Mouse (Mus musculus): ENCODE measurements at regions not wholly inside any gene's neighbourhood (a gene's known extent, or its start where the extent isn't known, plus 50 kb on each side); places are given as distances from the start of the nearest gene placed in this dataset.

DNA sequence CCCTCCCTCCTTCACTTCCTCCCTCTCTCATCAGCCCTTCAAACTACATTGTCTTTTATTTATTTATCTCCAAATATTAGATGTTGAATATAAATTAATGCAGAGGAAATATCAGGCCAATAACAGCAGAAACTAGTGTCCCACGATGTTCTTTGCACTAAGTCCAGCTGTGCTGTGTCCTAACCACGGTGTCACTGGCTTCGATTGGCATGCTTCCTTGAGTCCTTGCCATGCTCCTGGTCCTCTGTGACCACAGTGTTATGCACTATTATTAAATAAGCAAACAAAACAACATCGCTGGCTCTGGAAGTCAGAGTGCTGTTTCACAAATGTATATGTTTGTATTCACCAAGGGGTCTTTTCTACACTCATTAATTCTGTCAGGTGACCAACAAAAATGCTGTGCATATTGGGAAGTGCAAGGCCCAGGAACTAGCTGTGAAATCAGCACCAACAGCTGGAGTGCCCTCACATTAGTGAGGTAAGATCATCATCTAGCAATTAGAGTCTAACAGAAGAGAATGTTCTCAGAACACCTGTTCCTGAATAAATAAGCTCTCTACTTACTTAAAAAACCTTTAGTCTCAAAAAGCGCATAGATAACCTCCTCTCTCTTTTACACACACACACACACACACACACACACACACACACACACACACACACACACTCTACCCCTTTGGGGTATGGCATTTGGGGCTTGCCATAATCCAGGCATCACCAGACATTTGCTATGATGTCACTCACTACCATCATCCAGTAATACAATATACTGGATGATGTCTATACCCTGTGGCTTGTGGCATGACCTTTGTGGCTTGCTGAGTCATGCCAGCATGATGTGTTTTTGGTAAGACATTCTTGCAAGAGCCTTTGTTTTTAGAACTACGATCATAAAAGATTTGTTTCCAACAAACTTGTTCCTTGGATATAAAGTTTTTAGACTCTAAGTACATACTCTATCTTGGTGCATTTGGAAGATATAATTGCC lies 81.9 kb upstream of the Rgs2 start:
- DNase-seq (ENCODE audit: extremely low read depth, low read depth) = no peak

DNA sequence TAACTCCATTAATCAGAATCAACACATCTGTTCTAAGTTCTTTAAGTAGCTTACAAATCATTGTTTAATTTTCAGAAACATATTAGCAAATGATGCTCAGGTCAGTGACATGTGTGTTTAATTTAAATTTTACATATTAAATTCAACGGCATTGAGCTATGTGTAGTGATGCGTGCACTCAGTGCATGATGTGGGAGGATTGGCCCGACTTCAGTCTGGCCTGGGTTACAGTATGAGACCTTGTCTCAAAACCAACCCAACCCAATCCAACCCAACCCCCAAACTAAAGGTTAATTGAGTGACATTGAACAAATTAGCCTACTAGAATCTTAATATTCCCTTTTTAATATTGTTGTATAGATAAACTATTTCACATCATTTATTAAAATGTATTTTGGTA lies 75.0 kb upstream of the Rgs2 start:
- no peak for DNase-seq (ENCODE audit: extremely low read depth, low read depth)

DNA sequence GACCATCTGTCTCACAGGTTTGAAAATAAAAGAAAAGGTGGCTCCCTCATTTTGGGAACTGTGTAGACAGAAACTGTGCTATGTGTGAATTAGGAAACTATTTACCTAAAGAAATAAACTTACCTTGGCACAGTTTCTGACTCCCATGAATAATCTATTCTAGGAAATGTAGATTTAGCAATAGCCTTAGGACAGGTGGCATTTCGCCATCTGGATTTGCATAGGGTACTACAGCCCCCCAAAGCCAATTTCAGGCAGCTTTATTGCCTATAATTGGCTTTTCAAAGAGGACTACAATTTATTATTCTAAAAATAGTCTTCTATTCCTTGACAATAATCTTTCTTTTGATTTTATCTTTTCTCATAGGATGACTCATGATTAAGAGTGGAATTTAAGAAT lies 74.5 kb upstream of the Rgs2 start:
- DNase-seq (ENCODE audit: extremely low read depth, low read depth) = no peak

DNA sequence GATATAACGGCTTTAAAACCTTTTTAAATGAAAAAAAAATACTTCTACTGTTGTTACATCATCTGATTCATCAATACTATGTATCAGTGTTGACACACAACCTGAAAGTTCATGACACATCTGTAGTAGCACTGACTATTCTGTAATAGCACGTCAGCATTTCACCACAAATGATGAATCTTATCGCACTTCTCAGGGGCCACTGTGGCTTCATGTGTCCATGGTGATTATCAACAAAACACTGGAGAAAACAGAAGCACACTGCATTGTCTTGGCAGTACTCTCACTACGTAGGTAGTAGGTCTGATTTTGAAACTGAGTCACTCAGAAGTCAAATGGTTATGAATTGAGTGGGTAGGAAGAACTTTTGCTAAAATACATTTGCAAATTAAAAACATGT lies 72.0 kb upstream of the Rgs2 start:
- DNase-seq (ENCODE audit: extremely low read depth, low read depth) = peak; percentile 52

DNA sequence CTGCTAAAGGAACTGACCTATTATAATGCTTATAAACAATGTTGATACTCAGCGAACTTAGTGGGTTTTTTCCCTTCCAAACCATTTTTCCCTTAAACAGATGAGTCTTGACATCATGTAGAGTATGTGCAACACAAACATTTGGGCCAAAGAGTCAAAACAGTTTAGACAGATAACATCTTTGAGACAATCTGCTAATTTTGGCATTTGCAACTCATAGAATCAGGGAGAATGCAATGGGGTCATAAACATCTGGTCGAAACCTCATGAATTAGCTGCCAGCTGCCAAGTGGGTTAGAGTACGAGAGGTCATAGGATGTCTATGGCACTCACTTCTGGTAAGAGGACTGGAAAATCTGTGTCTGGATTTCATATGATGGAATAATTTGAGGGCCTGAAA lies 57.3 kb upstream of the Rgs2 start:
- DNase-seq (ENCODE audit: extremely low read depth, low read depth) = no peak

DNA sequence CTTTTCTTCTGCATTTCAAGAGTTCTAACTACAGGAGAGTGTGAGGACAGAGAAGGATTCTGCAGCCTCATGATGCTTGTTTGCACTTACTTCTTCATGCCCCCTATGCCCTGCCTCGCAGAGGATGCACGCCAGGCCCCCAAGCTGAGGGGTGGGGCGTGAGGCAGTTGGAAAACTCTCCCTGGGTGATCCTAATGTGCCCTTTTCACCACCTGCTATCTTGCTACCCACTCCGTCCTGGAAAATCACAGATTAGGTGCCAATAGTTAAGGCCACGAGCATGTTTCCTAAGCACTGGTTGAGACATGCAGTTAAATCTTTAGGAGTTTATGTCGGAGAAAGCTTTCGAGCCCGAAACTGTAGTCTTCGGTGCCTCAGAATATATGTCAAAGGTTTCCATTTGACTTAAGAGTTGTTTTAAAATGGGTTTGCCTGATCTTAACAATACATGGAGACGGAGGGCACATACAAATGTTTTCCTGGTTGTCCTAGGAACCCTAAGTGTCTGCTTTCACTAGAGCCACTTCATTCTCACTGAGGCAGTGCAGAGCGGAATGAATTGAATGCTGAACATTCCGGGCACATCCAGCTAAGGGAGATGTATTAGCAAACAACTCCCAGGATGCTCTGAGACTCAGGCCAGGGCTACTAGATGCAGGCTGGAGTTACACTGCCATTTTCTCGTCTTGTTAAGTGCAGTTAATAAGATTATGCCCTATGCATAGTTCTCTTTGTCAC lies 51.7 kb upstream of the Rgs2 start:
- DNase-seq (ENCODE audit: extremely low read depth, low read depth) = no peak
